Mouse (Mus musculus): ENCODE measurements around the gene Nol8.

DNA sequence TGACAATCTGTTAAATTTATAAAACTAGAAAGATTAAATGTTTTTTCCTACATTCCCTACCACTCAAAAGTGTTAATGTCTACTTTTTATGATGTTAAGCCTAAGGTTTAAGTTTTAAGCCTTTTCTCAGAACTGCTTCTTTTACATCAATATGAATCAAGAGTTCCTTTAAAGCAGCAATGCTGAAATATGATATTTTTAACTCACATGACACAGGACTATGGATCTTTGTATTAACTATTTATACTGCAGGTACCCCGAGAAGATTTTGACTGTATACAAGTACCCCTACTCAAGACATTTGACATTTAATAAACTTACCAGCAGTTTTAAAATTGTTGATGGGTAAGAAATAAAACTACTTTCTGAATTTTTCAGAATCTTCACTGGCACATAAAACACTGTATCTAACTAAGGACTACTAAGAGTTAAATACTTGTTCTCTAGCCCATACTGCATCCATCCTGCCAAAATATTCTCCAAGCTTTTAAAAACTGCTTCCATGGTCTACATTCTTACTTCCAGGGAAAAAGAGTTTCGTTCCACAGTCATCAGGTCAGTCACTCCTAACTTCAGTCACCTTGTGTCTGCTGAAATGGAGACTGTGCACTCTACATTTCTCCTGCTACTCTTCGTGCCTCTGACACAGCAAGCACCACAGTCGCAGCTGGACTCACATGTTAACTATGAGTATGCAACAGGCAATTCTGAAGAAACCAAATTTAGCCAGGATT, 44.1 kb upstream of the Nol8 start:
- TF ChIP-seq POLR2A (IDR thresholded peaks at IDR 0.05; ENCODE audit: control insufficient read depth, low read depth, low read length) (no peak), CTCF (IDR thresholded peaks at IDR 0.05; ENCODE audit: control insufficient read depth, insufficient read depth, insufficient replicate concordance, low read depth, low read length) (no peak)

All from testis, adult 2 months (tissue).